8 mouse cellular contexts compared by ENCODE assay signal in the genomic region with DNA sequence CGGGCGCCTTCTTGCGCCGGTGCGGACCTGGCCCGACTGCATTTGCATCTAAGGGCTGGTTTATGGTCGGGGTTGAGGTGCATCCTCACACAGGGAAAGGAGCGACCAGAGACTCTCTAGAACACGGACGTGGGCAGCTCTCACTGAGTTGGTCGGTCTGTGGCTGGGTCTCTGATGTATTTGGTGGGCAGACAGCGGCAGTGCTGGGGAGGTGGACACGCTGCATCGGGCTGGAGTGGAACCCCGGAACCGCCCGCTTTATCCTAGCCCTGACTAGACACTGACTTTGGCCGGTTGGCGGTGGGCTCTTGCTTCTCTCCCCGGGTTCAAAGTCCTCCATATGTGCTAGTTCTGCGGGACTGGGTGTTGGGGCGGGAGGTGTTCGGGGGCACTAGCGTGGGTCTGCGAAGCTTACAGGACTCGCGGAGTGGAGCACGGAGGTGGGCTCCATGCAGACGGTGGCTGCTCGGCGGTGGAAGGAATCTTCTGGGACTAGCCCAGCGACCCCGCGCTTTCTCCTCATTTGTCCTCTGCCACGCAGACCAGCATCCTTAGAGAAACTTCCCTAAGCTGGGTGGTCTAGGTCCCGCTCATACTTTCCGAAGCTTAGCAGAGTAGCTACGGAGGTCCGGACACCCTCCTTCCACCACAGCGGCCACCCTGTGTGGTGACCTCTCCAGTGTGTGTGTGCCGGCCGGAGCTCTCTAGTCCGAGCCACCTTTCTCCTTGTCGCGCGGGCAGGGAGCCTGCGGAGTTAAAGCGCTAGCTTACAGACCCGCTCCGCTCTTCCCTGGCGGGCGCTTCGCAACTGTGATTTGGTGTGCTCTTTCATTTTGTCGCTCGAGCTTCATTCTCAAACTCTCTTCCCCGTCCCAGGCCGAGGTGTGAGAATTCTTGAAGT. TPM values are rescaled to one million over a fixed set of nuclear protein-coding genes. Genes with fewer than 3 reads are reported as not detected.
DNase-seq lines count a peak whose midpoint lies in the region; ATAC-seq lines count a peak whose summit lies in the region.

No protein-coding gene starts in this region.

- 0 out of 2 replicates have a peak, but pooled peaks have one; percentile 17 for ATAC-seq in limb, embryonic 11.5 days (ENCODE audit: insufficient number of reproducible peaks, low FRiP score, low TSS enrichment, low read depth)
- peak; percentile 42; the same call in 1 of the 2 replicates for ATAC-seq in megakaryocyte-erythroid progenitor cell, adult 5-6 weeks (replicated peaks; ENCODE audit: low FRiP score, low TSS enrichment, poor library complexity, severe bottlenecking)

- peak overlapping the region; percentile 85 for H3K27ac ChIP-seq in embryonic facial prominence, embryonic 10.5 days (replicated peaks)
- peak overlapping the region; percentile 42; the same call in 1 of the 2 replicates for H3K27ac ChIP-seq in limb, embryonic 11.5 days (replicated peaks; ENCODE audit: low read depth, low read length)

- no peaks in the 10 kb centered on the region for H3K36me3 ChIP-seq in embryonic facial prominence, embryonic 10.5 days (replicated peaks)
- H3K36me3 ChIP-seq in limb, embryonic 11.5 days (ENCODE audit: control insufficient read depth, insufficient read depth, low read length), result no peaks in the 10 kb centered on the region

- peaks cover 52% of the 10 kb centered on the region for H3K27me3 ChIP-seq in embryonic facial prominence, embryonic 10.5 days (replicated peaks; ENCODE audit: low read depth, poor library complexity, severe bottlenecking)
- 0 out of 2 replicates have a peak, but pooled peaks cover 2% of the 10 kb centered on the region for H3K27me3 ChIP-seq in limb, embryonic 11.5 days (ENCODE audit: control insufficient read depth, insufficient read depth, low read length)

- WGBS in embryonic facial prominence, embryonic 10.5 days, result under 1% methylated on average over 57 of the region's 57 CpGs
- under 1% methylated on average over 57 of the region's 57 CpGs for WGBS in limb, embryonic 11.5 days

- H3K9me3 ChIP-seq in embryonic facial prominence, embryonic 10.5 days, result no peaks in the 10 kb centered on the region
- H3K9me3 ChIP-seq in limb, embryonic 11.5 days (ENCODE audit: control insufficient read depth, low read length), result no peaks in the 10 kb centered on the region

- peak overlapping the region; percentile 56 for H3K9ac ChIP-seq in limb, embryonic 11.5 days (ENCODE audit: low read length)

- intact Hi-C loops in heart, postnatal 14 days (cut with DNase I), result no loop called here

- peak; percentile 33 for DNase-seq in CD4-positive helper T cell, adult 2 months (ENCODE audit: low read depth, low spot score)
- peak; percentile 44 for DNase-seq in ES-CJ7 (ENCODE audit: low read depth, low spot score)
- DNase-seq in embryonic facial prominence, embryonic 10.5 days (ENCODE audit: low spot score), result peak; percentile 69
- peak; percentile 30 to 37 for DNase-seq in heart, postnatal 14 days
- peak; percentile 69 for DNase-seq in limb, embryonic 11.5 days (ENCODE audit: low spot score)
- DNase-seq in right cerebral cortex, postnatal 14 days, result peak; percentile 25
- no peak for DNase-seq in frontal cortex, postnatal 25 days (ENCODE audit: low spot score in 2 of 2)

- peak overlapping the region; percentile 88 for H3K4me2 ChIP-seq in limb, embryonic 11.5 days (ENCODE audit: low read depth, severe bottlenecking)

- peaks cover 27% of the 10 kb centered on the region for H3K4me1 ChIP-seq in embryonic facial prominence, embryonic 10.5 days
- H3K4me1 ChIP-seq in limb, embryonic 11.5 days (ENCODE audit: control insufficient read depth, insufficient read depth, low read length), result 0 out of 2 replicates have a peak, but pooled peaks cover 3% of the 10 kb centered on the region

- peak overlapping the region; percentile 67 for H3K4me3 ChIP-seq in embryonic facial prominence, embryonic 10.5 days
- peak overlapping the region; percentile 58 for H3K4me3 ChIP-seq in limb, embryonic 11.5 days (ENCODE audit: low read depth, low read length)

RNA-seq across cellular contexts. Expression of a gene that starts 1.0 kb away (rescaled TPM):
- 8.3 and 15.0 TPM in 2 replicates for polyA plus RNA-seq in embryonic facial prominence, embryonic 10.5 days (2016; fragmentation: Nextera tagmentation; extraction: Ambion mirVana)
- total RNA-seq in heart, postnatal 14 days (2021), result 1 to 10 TPM; 1.2 to 1.8 TPM
- polyA plus RNA-seq in limb, embryonic 11.5 days (2014; fragmentation: Nextera tagmentation; extraction: Ambion mirVana), result 8.7 and 11.3 TPM in 2 replicates
- 2.0 TPM in 1 of 2 replicates, not detected in the other for total RNA-seq in megakaryocyte-erythroid progenitor cell, adult 5-6 weeks (2014; fragmentation: Nextera tagmentation)
- total RNA-seq in megakaryocyte-erythroid progenitor cell, adult 5-6 weeks (2017), result 0.04 and 0.28 TPM in 2 replicates

Comparison
In these comparisons a context has a peak if more than half of its experiments do, and no peak if none do; other contexts are left out.
1. DNase-seq: peak in CD4-positive helper T cell, adult 2 months (single experiment), ES-CJ7 (single experiment), embryonic facial prominence, embryonic 10.5 days (single experiment), heart, postnatal 14 days (2 of 2), limb, embryonic 11.5 days (single experiment) and right cerebral cortex, postnatal 14 days (single experiment); none in frontal cortex, postnatal 25 days (0 of 2).